Mouse (Mus musculus): ENCODE data around the gene Tspan9.

Gene Tspan9

GRCm38 (mm10) chr6:128143390-128144020, at the start of gene Tspan9:
Tspan9 (minus strand) TSS chr6:128143594.
- DNase-seq (ENCODE audit: low read depth, low spot score) = no peak

- no peak for DNase-seq (ENCODE audit: low read depth, low spot score)
These were observed 40.1 kb upstream of the Tspan9 start for GRCm38 (mm10) chr6:128183521-128183920.

GRCm38 (mm10) chr6:128181176-128181575, 37.8 kb upstream of the Tspan9 start:
- no peak for DNase-seq (ENCODE audit: low read depth, low spot score)

- no peak for DNase-seq (ENCODE audit: low read depth, low spot score)
These were observed 36.3 kb upstream of the Tspan9 start for GRCm38 (mm10) chr6:128179651-128180050.

DNA sequence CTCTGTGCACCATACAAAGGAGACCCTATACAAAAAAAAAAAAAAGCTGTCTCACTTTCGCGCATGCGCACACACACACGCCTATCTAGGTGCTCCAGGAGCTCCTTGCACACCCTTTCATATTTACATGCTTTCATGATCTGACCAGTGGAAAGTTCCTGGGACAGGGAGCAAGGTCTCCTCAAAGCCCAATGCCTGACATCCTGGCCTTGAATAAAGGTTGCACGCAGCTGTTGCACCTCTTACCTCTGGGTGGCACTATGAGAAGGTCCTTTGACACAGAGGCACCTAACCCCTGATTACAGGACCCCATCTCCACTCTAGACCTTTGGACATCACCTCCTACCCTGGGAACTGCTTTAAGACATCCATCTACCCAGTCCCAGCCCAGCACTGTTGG, 35.9 kb upstream of the Tspan9 start:
- no peak for DNase-seq (ENCODE audit: low read depth, low spot score)

DNA sequence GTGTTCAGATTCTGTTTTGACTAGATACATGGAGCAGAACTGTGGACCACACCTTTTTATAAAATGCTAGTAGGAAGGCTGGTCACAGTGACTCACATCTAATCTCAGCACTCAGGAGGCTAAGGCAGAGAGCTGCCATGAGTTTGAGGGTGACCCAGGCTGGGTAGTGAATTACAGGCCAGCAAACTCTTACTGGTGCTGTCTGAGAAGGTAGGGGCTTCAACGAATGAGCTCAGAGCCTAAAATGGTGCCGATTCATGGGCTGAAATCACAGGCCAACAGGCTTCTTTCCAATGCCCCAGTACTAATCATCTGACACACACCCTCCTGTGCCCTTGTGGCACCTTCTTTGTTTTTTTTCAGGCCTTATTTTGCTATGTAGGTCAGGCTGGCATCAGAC, 35.3 kb upstream of the Tspan9 start:
- no peak for DNase-seq (ENCODE audit: low read depth, low spot score)

- DNase-seq (ENCODE audit: low read depth, low spot score) = no peak
These were observed 25.6 kb upstream of the Tspan9 start for GRCm38 (mm10) chr6:128168785-128169679.

- no peak for DNase-seq (ENCODE audit: low read depth, low spot score)
These were observed 22.2 kb upstream of the Tspan9 start for GRCm38 (mm10) chr6:128165564-128165963.

GRCm38 (mm10) chr6:128164632-128165031, 21.2 kb upstream of the Tspan9 start:
- no peak for DNase-seq (ENCODE audit: low read depth, low spot score)

DNA sequence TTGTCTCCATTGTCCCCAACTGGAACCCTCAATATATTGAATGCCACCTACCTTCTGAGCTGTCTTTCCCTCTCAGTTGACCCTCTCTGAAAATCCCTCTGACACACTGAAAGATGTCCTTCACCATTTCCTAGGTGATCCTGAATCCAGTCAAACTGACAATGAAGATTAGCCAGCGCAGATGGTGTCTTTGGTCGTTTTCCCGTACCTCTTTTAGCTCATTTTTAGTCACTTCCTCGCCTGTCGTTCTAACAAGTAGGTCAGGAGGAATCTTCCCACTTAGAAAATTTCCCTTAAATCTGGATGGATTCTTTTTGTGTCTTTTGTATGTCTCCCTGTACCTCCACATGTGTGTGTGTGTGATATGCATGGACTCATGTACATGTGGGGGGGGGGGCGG, 15.7 kb upstream of the Tspan9 start:
- DNase-seq (ENCODE audit: low read depth, low spot score) = no peak

DNA sequence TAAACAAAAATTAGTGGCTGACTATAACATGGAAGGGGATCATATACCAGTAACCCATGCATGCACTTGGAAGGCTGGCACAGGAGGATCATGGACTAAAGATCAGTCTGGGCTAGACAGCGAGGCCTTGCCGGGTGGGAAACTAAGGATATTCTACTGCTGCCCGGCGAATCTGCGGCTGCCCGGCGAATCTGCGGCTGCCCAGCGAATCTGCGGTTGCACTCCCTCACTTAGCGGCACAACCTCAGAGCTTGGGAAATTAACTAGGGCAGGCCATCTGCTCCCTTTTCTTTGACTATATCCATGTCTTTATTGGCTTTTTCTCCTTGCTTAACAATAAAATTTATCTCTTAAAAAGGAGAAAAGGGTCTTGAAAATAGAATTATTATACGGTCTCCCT, 14.6 kb upstream of the Tspan9 start:
- DNase-seq (ENCODE audit: low read depth, low spot score) = no peak

DNA sequence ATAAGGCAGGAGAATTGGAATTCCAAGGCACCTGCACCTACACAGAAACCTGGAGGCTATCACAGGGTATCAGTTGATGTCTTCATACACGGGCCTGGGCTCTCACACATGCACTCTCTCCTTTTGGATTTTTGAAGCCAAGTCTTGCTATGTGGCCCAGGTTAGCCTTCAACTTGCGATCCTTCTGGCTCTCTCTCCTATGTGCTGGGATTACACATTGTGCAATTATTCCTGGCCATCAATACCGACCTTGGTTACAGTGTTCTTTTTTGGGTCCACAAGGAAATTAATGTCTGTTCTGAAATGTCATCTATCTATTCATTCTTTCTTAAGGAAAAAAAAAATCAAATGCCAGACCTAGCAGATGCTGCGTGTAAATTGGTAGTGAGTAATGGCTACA, 13.1 kb upstream of the Tspan9 start:
- DNase-seq (ENCODE audit: low read depth, low spot score) = no peak

- no peak for DNase-seq (ENCODE audit: low read depth, low spot score)
These were observed 12.5 kb upstream of the Tspan9 start for GRCm38 (mm10) chr6:128155935-128156334.

DNA sequence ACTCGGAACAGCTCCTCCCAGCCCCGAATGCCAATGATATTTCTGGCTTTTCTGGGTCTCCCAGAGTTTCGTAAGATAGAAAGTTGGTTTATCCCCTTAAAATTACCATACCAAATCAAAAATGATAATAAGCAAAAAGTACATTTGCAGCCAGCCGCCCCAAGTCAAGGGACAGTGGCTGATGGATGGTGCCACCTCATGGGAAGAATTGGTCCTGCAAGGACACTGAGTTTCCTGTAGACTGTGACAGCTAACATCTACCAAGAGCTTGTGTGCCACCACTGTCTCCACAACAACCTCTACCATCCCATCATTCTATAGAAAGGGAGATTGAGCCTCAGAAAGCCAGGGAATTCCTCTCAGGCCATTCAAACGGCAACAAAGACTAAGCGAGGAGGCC, 2.4 kb upstream of the Tspan9 start:
- no peak for DNase-seq (ENCODE audit: low read depth, low spot score)

DNA sequence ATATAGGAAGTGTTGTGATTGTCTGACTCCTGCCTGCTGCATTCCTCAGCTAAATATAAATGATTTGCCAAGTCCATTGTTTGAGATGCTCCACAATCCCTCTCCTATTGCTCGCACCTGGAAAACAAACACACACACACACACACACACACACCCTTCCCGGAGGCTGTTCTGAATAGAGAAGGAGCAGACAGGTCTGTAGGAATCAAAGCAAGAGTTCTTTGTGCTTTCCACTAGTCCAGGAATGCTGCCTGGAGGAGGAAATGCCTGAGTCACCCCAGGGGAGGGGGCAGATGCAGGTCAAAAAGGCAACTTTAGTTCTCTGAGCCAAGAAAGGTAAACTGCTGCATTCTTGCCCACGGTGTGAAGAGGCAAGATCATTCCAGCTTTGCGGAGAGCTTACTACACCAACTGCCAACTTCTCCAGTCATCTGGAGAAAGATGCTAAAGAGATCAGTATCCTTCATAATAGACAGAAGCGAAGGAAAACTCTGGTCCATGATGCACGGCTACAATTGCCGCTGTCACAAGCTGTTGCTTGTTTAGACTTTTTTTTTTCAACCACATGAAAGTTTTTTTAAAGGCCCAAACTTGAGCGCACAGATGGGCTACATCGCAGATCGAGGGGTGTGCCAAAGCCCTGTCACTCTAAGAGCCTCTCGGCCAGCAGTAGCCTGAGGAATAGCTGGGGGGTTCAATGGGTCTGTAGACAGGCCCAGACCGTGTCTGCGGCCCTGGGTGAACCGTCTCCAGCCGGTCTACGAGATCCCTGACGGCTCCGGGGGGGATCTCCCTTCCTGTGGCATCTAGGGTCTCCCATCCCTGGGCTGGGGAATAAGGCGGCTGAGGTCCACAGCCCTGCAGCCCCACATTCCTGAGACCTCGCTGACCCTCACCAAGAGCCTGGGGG, 770 bp downstream of the Tspan9 start:
- DNase-seq (ENCODE audit: low read depth, low spot score) = no peak

- no peak for DNase-seq (ENCODE audit: low read depth, low spot score)
These were observed 2.7 kb downstream of the Tspan9 start for GRCm38 (mm10) chr6:128140724-128141123.

DNA sequence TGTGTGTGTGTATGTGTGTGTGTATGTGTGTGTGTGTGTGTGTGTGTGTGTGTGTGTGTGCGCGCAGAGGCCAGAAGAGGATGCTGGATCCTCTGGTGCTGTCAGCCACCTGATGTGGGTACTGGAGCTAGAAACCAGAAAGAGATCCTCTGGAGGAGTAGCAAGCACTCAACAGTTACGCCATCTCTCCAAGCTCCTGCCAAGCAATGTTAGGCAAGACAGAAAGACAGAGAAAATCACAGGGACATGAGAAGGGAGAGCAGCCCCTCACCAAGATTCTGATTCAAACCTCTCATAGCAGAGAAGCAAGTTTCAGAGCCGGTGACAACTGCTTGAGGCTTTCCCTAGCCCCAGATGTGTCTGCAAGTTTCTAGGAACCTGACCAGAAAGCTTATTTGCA, 5.5 kb downstream of the Tspan9 start:
- DNase-seq (ENCODE audit: low read depth, low spot score) = no peak

GRCm38 (mm10) chr6:128136654-128137053, 6.7 kb downstream of the Tspan9 start:
- DNase-seq (ENCODE audit: low read depth, low spot score) = no peak

GRCm38 (mm10) chr6:128135459-128135858, 7.9 kb downstream of the Tspan9 start:
- DNase-seq (ENCODE audit: low read depth, low spot score) = no peak

DNA sequence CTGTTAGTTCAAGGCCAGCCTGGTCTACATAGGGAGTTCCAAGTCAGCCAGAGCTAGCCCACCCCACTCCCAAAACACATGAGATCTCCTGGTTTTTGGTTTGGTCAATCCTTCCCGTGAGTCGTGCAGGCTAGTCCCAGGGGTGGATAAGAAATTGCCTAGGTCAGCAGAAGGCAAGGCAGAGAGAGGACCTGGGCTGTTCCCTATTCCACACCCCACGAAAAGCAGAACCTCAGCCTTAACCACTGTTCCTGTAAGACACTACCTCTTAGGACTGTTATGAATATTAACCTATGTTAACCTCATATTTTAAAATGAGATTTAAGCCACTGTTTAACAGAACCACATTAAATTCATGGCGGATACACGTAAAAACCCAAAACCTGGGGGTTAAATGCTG, 8.4 kb downstream of the Tspan9 start:
- DNase-seq (ENCODE audit: low read depth, low spot score) = no peak

DNA sequence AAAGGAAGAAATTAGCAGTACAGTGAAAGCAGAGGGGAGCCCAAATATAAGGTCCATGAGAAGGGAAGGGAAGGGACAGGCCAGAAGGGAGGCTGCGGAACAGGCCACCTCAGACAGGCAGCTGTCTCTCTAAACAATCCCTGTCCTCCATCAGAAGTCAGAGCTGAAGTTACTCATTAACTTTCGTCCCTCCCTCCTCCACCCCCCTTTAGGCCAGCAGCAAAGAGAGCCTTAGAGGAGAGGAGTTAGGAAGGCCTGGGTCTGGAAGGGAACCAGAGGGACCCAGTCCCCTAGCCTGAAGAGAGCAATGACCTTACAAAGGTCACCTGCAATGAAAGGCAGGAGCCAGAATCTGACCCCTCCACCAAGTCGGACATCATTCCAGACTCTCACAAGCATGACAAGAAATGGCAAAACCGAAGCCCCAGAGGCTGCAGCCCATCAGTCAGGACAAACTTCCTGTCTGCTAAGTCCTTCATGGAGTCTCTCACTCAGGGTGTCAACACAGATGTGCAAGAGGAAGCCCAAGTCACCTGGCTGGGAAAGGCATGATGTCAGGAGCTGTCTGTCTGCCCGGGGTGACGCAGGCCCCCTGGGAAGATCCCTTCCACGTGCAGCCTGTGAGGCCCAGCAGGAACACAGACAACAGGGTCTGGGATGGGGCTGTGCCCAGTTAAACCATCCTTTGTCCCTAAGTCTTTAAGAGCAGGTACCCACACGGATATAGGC, 9.0 kb downstream of the Tspan9 start:
- no peak for DNase-seq (ENCODE audit: low read depth, low spot score)
